Mouse (Mus musculus) left cerebral cortex, adult 11 months (tissue): ENCODE results near the gene Tlr2.
"Not testable (repeated sequence)": the region's sequence is repeated elsewhere in the genome, so short reads cannot be mapped to it uniquely, and the experiment has no call there.

Experiments
- DNase-seq: peaks from one replicate; pipeline ENCODE4 v3.0.0; 2022; ENCODE audit warnings: low spot score

Tlr2 gene

DNA sequence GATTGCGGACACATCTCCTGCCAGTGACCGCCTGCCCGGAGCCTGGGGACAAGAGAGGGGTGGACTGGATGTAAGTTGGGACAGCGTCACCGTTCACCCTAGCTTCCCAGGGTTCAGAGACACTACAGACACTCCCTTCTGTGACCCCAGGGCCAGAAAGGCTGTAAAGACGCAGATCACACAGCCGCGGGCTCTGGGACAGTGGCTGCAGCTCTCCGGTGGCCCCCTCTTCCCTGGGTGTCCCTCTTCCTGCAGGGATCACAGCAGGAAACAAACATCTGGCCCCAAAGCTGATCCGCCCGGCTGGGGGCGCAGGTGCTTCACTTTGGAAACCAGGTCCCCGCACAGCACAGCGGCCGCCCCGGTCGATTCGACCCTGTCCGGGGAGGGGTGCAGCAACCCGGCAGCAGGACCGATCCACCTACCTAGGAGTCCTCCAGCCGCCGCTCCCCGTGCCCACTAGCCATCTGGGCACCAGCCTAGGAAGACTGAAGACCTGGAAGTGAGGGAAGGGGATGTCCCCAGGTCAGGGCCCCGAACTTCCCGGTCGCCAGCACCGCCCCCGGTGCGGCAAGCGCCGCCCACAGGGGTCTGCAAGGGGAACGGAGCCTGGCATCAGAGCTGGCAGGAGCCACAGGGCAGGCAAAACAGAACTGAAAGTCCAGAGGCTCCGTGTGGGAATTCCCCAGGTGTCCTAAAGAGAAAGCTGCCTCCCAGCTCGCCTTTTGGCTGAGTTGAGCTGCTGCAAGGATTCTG lies at the start of gene Tlr2:
Tlr2 (minus strand) TSS at position 673 of the 756 bp plus-strand sequence.
- no peak for DNase-seq

GRCm38 (mm10) chr3:83885163-83885562 lies 43.6 kb upstream of the Tlr2 start:
- no peak for DNase-seq

GRCm38 (mm10) chr3:83879261-83880050 lies 37.9 kb upstream of the Tlr2 start:
- DNase-seq = not testable (repeated sequence)

DNA sequence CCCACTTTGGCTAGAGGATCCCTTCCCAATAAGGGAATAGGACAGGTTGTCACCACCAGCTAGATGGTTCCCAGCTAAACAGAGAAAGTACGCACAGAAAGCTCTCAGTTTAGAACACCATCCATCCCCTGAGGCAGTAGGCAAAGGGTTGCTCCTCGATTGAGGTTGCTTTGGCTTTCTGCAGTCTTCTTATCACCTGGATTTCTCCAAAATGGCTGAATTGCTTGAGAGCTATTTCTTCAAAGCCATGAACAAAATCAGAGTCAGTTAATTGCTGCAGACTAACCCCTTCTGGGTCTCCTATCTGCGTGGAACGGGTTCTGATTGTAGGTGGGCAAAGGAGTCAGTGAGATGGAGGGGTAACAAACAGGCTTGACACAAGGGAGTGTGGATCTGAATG lies 37.2 kb upstream of the Tlr2 start:
- DNase-seq = no peak

GRCm38 (mm10) chr3:83876299-83876698 lies 34.7 kb upstream of the Tlr2 start:
- DNase-seq = no peak

DNA sequence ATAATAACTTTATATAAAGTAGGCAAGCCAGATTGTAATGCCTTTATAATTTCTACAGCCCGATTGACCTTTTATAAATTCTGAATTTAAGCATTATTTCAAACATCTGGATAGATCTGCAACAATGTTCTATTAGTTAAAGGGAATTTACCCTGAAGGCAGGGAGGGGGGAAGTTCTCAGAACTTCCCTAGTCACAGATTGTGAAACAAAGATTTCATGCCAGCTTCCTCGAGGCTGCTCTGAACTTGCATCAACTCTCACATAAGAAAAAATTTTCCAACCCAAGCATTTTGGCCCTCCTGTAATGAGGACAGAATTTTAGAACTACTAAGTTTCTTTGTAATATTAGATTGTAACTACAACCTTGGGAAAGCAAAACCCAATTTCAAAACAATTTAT lies 33.5 kb upstream of the Tlr2 start:
- DNase-seq = not testable (repeated sequence)

- DNase-seq = not testable (repeated sequence)
Observed at GRCm38 (mm10) chr3:83872853-83873252, 31.3 kb upstream of the Tlr2 start.

GRCm38 (mm10) chr3:83871962-83872361 lies 30.4 kb upstream of the Tlr2 start:
- not testable (repeated sequence) for DNase-seq

GRCm38 (mm10) chr3:83871559-83871958 lies 30.0 kb upstream of the Tlr2 start:
- DNase-seq = not testable (repeated sequence)

DNA sequence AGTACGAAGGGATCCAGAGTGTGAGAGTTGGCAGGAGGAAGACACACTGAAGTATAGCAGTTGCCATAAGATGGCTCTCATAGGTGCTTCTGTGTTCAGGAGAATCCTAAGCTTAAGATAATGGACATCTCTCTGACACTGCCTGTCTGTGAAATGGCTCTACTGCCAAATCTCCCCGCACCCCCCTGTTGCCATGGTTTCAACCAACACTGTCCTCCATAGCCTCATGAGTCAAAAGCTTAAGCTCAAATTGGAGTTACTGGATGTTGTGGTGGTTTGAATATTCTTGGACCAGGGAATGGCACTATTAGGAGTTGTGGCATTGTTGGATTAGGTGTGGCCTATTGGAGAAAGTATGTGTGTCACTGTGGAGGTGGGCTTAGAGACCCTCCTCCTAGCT lies 28.2 kb upstream of the Tlr2 start:
- DNase-seq = no peak

DNA sequence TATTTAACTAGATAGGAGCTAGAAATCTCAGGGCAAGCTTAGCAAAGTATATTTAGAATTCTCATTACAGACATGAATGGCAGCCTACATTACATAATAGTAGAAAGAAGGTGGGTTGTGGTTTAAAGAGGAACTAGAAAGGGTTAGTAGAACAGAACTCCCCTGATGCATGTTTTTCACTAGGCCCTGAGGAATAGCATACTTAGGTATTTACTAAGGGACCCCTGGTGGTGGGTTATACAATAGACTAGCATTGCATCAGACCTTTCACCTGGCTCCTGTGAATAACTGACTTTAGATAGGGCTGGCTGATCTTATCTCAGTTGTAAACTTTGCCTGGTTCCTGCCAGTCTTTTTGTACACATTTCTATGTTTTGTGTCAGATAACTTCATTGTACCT lies 25.5 kb upstream of the Tlr2 start:
- DNase-seq = not testable (repeated sequence)

GRCm38 (mm10) chr3:83865216-83865615 lies 23.6 kb upstream of the Tlr2 start:
- DNase-seq = no peak

- no peak for DNase-seq
Observed at GRCm38 (mm10) chr3:83864064-83864548, 22.5 kb upstream of the Tlr2 start.

DNA sequence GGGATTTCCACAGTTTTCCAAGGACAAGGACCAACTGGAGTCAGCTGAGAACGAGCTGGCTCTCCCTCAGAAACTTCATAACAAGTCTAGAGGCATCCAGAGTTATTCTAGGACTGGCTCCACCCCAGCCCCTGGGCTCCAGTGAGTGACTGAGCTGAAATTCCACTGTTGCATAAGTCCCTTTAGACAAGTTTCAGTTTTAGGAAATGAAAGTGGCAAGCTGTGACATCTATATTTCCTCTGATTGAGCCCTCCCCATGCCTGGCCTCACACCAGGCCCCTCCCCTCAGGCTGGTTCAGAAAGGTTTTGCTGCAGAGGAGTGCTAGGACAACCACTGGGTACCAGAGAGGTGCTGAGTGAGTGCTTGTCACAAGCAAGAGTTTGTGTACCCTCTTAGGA lies 21.4 kb upstream of the Tlr2 start:
- DNase-seq = peak; percentile 44

DNA sequence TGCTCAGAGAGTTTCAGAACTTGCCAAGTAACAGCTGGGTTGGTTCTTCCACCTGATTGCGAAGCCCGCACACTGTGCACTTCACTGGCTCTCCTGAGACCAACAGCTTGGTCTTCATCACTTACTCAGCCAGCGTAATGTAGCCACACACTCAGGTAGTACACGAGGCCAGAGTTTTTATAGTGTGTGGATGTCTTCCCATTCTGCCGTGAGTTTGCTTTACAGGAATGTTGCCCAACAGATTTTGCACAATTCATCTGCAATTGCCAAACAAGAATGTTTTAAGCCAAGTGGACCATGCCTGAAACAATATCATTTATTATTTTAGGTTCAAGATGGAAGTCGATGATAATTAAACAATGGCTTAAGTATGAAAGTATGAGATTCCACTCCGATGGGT lies 18.0 kb upstream of the Tlr2 start:
- DNase-seq = no peak

DNA sequence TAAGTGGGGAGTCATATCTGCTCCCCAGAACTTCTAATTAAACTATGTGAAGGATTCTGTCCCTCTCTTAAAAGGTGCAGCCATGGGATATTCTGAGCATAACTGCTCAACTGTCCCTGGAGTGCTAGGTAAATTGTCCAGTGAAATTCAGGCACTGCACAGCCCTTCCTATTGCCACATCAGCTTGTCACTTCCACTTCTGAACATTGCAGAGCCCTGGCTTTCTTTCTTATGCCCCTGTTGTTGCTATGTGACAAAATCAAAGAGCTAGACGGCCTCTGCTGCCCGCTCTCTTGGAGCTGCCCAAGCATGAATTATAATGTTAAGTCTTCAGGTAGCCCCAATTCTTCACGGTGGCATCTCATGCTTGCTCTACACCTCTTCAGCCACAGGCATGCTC lies 17.5 kb upstream of the Tlr2 start:
- DNase-seq = no peak

- no peak for DNase-seq
Observed at GRCm38 (mm10) chr3:83857621-83858020, 16.1 kb upstream of the Tlr2 start.

DNA sequence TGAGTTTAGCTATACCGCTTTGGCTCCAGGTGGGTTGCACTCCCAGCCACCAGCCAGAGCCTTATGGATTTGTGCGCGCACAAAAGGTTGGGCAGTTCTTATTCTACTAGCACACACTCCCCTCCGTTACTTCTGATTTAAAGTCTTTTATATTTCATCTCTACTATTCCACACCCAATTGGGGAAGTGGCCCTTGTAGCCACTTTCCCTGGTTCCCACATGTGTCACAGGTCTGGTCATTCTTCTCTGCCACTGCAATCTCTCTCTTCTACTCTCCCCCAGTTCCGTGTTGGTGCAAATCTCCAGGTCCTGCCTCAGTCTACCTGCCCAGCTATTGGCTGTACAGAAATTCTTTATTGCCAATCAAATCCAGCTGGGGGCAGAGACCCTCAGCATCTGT lies 14.1 kb upstream of the Tlr2 start:
- DNase-seq = no peak

GRCm38 (mm10) chr3:83849341-83849740 lies 7.8 kb upstream of the Tlr2 start:
- no peak for DNase-seq

DNA sequence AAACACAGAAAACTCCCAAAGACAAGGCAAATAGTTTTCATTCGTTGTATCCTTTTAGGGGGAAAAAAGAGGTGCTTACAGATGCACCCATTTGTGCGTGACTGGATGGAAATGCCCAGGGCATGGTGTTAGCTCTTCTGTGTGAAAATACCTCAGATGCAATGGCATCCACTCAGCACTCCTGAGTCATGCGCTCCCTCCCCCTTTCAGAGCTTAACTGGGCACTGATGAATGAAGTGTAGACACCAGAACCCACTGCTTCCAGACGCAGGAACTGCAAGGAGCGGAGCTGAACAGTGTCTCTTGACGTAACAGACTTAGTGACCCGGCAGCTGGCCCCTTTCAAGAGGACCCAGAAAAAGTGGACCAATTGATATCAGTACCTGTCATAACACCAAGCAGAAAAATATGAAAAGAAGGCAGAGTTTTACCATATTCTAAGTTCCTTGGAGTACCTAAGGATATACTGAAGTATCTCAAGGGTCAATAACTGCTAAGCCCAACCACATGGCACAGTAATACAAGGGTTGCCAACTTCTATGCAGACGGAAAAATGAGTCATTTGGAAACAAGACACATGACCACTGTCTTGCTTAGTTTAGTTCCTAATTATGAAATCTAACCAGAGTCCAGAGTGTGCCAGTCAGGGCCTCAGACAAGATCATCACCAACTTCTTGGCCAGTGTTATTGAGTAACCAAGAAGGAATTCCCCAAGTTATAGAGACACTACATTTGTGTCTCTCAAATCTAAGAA lies 3.4 kb upstream of the Tlr2 start:
- no peak for DNase-seq

- no peak for DNase-seq
Observed at GRCm38 (mm10) chr3:83839477-83839876, 2.1 kb downstream of the Tlr2 start.

GRCm38 (mm10) chr3:83836685-83837084 lies 4.9 kb downstream of the Tlr2 start:
- no peak for DNase-seq
